ENCODE assay signal across 21 mouse cellular contexts in genomic region chr3:36074231-36074630, GRCm38 (mm10). TPM values are rescaled to one million over a fixed set of nuclear protein-coding genes. Genes with fewer than 3 reads are reported as not detected.
"Had no signal": no experiment of that assay in that cellular context is flagged by ENCODE, and none has a peak within 500 bp of the region (broad histone marks: within the 10 kb centered on the region; RNA-seq: fewer than 3 reads in every experiment).

No protein-coding gene starts in this region.

- H3K4me1 ChIP-seq: neural tube, embryonic 13.5 days; neural tube, embryonic 15.5 days; stomach, embryonic 15.5 days had no signal

- H3K27me3 ChIP-seq: neural tube, embryonic 13.5 days; neural tube, embryonic 15.5 days; stomach, embryonic 15.5 days had no signal

- H3K27ac ChIP-seq: neural tube, embryonic 13.5 days; neural tube, embryonic 15.5 days; stomach, embryonic 15.5 days had no signal

- H3K4me3 ChIP-seq: neural tube, embryonic 13.5 days; neural tube, embryonic 15.5 days; stomach, embryonic 15.5 days had no signal

- H3K9me3 ChIP-seq: neural tube, embryonic 13.5 days; neural tube, embryonic 15.5 days; stomach, embryonic 15.5 days had no signal

- H3K4me2 ChIP-seq: neural tube, embryonic 13.5 days; neural tube, embryonic 15.5 days; stomach, embryonic 15.5 days had no signal

- H3K9ac ChIP-seq: neural tube, embryonic 13.5 days; neural tube, embryonic 15.5 days; stomach, embryonic 15.5 days had no signal

- DNase-seq: retina, postnatal 1 day; right cerebral cortex, adult 18-20 months; right cerebral cortex, postnatal 14 days; right cerebral cortex, postnatal 25 days; right cerebral cortex, postnatal 4 days; spleen, adult 18-20 months; thymus, adult 18-20 months; thymus, adult 2 months; thymus, postnatal 14 days; thymus, postnatal 25 days; thymus, postnatal 36 days; thymus, postnatal 4 days had no signal

RNA-seq across cellular contexts. Expression of gene Ccdc144b, which starts 20.9 kb away (rescaled TPM):
- polyA plus RNA-seq: neural tube, embryonic 13.5 days; neural tube, embryonic 14.5 days; neural tube, embryonic 15.5 days; small intestine, adult 2 months; spleen, adult 2 months; stomach, embryonic 14.5 days; stomach, embryonic 15.5 days; stomach, embryonic 16.5 days; stomach, postnatal 0 days had no signal
